Mouse (Mus musculus): Measurements from ENCODE around the gene Tubb2b. TPM values are rescaled to one million over a fixed set of nuclear protein-coding genes. Genes with fewer than 3 reads are reported as not detected.
A peak's percentile ranks its signal among the peaks of the same experiment; 100 is the strongest.

The Tubb2b gene
- 122 and 139 TPM in 2 replicates for total RNA-seq (2012; rRNA removed)

DNA sequence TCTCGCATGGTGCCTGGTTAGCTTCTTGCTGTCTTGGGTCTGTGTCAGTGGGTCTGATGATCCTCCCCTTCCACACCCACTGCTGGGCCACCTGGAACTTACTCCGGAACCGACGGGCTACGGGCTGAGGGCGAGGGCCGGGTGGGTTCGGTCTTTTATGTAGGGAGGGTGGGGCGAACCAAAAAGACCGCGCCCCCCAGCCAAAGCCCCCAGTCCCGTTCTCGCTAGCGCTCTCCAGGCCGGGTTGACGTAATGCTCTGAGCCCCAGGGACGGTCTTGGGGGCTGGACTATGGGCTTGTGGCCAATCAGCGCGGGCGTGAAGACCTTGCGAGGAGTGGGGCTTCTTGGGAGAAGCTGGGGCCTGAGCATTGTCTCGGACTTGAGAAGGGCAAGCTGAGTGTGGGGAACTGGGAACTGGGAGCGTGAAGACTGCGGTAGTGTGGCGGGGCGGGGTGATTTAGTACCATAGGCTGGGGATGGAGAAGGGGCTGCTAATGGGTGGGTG, at the start of gene Tubb2b:
Gene Tubb2b, minus strand, starts transcription at position 241 of the 506 bp plus-strand sequence.
- H3K36me3 ChIP-seq (ENCODE audit: control insufficient read depth, insufficient read depth, low read length, poor library complexity, severe bottlenecking): peaks cover 16% of the 10 kb centered on the region
- peak within 1 kb of the TSS; percentile 83 for H3K9ac ChIP-seq (ENCODE audit: insufficient read depth, low read depth, low read length, poor library complexity, severe bottlenecking)
- in situ Hi-C loops (cut with MboI; ENCODE audit: low sequenced_read_pairs in 2 of 2, unreplicated experiment in 2 of 2): no loop called here
- H3K9me3 ChIP-seq (ENCODE audit: control insufficient read depth, insufficient read depth, low read depth, low read length): no peaks in the 10 kb centered on the region
- TF ChIP-seq MAFK (IDR thresholded peaks at IDR 0.05; ENCODE audit: insufficient read depth, low read depth, low read length): no peak
- 0 out of 2 replicates have a peak, but pooled peaks have one; percentile 2 for TF ChIP-seq ZC3H11A (IDR thresholded peaks at IDR 0.05; ENCODE audit: borderline replicate concordance, low read depth, low read length)
- TF ChIP-seq CHD2 (IDR thresholded peaks at IDR 0.05; ENCODE audit: low read depth, low read length): peak; percentile 58; the same call in 1 of the 2 replicates
- DNase-seq (ENCODE audit: low read depth, low spot score): peak; percentile 98
- H3K4me3 ChIP-seq (ENCODE audit: insufficient read depth in 1 of 2, low read depth in 1 of 2, low read length in 2 of 2, poor library complexity in 1 of 2, severe bottlenecking in 1 of 2): peak within 1 kb of the TSS; percentile 79 to 95
- H3K4me1 ChIP-seq (ENCODE audit: control insufficient read depth in 2 of 2, insufficient read depth in 2 of 2, low read length in 2 of 2, poor library complexity in 1 of 2): peaks cover 5 to 19% of the 10 kb centered on the region in 2 experiments; a peak in 3 of 4 replicates
- peak within 1 kb of the TSS; percentile 92 for H3K27ac ChIP-seq (ENCODE audit: insufficient read depth, low read depth, low read length, poor library complexity, severe bottlenecking)

DNA sequence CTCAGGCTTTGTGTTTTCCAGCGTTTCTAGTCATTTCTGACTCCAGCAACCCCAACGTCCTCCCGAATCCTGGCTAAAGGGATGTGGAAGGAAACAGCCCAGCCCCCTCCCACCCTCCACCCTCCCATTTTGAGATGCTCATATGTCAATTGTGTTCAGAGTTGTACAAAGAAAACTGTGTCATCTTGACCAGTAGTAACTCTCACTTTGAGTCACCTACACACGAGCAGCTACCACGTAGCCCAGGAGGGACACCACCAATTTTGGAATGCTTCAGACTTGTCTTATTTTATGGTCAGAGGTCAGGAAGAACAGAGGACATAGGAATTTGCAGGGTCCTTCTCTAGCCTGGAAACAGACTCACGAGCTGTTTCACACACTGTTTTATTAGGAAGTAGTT, 43.8 kb upstream of the Tubb2b start:
- DNase-seq (ENCODE audit: low read depth, low spot score): no peak
- H3K27ac ChIP-seq (ENCODE audit: insufficient read depth, low read depth, low read length, poor library complexity, severe bottlenecking): no peak overlapping the region
- no peaks in the 10 kb centered on the region for H3K4me1 ChIP-seq (ENCODE audit: control insufficient read depth in 2 of 2, insufficient read depth in 2 of 2, low read length in 2 of 2, poor library complexity in 1 of 2)
- no peak overlapping the region for H3K9ac ChIP-seq (ENCODE audit: insufficient read depth, low read depth, low read length, poor library complexity, severe bottlenecking)
- no peak overlapping the region for H3K4me3 ChIP-seq (ENCODE audit: insufficient read depth in 1 of 2, low read depth in 1 of 2, low read length in 2 of 2, poor library complexity in 1 of 2, severe bottlenecking in 1 of 2)
- TF ChIP-seq MAFK (IDR thresholded peaks at IDR 0.05; ENCODE audit: insufficient read depth, low read depth, low read length) (no peak), CHD2 (IDR thresholded peaks at IDR 0.05; ENCODE audit: low read depth, low read length) (no peak), ZC3H11A (IDR thresholded peaks at IDR 0.05; ENCODE audit: borderline replicate concordance, low read depth, low read length) (no peak), HCFC1 (IDR thresholded peaks at IDR 0.05; ENCODE audit: borderline replicate concordance, insufficient read depth, low read length) (no peak)
- peaks cover 4% of the 10 kb centered on the region for H3K36me3 ChIP-seq (ENCODE audit: control insufficient read depth, insufficient read depth, low read length, poor library complexity, severe bottlenecking)
- in situ Hi-C loops (cut with MboI; ENCODE audit: low sequenced_read_pairs in 2 of 2, unreplicated experiment in 2 of 2): no loop called here
- peaks cover 9% of the 10 kb centered on the region for H3K9me3 ChIP-seq (ENCODE audit: control insufficient read depth, insufficient read depth, low read depth, low read length)

DNA sequence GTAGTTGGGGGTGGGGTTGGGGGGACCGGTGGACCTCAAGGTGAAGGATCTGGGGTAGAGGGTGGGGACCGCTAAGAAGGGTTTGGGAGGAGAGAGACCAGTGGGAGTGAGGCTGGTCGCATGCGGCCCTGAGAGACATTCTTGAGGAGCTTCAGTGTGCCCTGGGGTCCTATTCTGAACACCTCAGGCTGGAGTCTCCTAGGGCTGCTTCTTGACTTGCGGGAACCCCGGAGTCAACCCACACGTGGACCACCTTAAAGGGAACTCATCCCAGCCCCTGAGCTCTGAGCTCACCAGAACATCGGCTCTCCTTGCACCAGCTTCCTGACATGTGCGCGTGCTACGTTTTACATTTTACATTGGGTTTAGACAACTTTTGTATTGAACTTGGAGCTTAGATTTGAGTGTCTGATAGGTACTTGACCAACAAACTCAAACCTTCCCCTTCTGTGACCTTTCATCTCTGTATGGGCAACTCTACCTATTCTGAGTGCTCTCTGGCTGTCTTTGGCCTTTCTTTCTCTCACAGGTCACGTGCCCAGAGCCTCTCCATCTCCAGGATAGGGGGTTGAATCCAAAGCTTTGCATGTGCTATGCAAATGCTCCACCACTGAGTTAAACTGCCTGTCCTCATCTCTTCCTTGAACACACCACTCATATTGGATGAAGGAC, 33.2 kb upstream of the Tubb2b start:
- H3K9me3 ChIP-seq (ENCODE audit: control insufficient read depth, insufficient read depth, low read depth, low read length): peaks cover 21% of the 10 kb centered on the region; the same call in 1 of the 2 replicates
- 0 out of 2 replicates have a peak overlapping the region, but pooled peaks have one; percentile 15 for H3K27ac ChIP-seq (ENCODE audit: insufficient read depth, low read depth, low read length, poor library complexity, severe bottlenecking)
- no peak overlapping the region for H3K9ac ChIP-seq (ENCODE audit: insufficient read depth, low read depth, low read length, poor library complexity, severe bottlenecking)
- no peak for DNase-seq (ENCODE audit: low read depth, low spot score)
- H3K4me3 ChIP-seq (ENCODE audit: insufficient read depth in 1 of 2, low read depth in 1 of 2, low read length in 2 of 2, poor library complexity in 1 of 2, severe bottlenecking in 1 of 2): peak overlapping the region; percentile 83 to 98; a peak in 3 of 4 replicates
- TF ChIP-seq CHD2 (IDR thresholded peaks at IDR 0.05; ENCODE audit: low read depth, low read length): no peak
- TF ChIP-seq ZNF384 (IDR thresholded peaks at IDR 0.05; ENCODE audit: low read depth, low read length): no peak
- no peak for TF ChIP-seq HCFC1 (IDR thresholded peaks at IDR 0.05; ENCODE audit: borderline replicate concordance, insufficient read depth, low read length)
- TF ChIP-seq MAFK (IDR thresholded peaks at IDR 0.05; ENCODE audit: insufficient read depth, low read depth, low read length): no peak
- TF ChIP-seq ZC3H11A (IDR thresholded peaks at IDR 0.05; ENCODE audit: borderline replicate concordance, low read depth, low read length): no peak
- H3K36me3 ChIP-seq (ENCODE audit: control insufficient read depth, insufficient read depth, low read length, poor library complexity, severe bottlenecking): peaks cover 14% of the 10 kb centered on the region
- in situ Hi-C loops (cut with MboI; ENCODE audit: low sequenced_read_pairs in 2 of 2, unreplicated experiment in 2 of 2): no loop called here
- H3K4me1 ChIP-seq (ENCODE audit: control insufficient read depth in 2 of 2, insufficient read depth in 2 of 2, low read length in 2 of 2, poor library complexity in 1 of 2): no peaks in the 10 kb centered on the region

DNA sequence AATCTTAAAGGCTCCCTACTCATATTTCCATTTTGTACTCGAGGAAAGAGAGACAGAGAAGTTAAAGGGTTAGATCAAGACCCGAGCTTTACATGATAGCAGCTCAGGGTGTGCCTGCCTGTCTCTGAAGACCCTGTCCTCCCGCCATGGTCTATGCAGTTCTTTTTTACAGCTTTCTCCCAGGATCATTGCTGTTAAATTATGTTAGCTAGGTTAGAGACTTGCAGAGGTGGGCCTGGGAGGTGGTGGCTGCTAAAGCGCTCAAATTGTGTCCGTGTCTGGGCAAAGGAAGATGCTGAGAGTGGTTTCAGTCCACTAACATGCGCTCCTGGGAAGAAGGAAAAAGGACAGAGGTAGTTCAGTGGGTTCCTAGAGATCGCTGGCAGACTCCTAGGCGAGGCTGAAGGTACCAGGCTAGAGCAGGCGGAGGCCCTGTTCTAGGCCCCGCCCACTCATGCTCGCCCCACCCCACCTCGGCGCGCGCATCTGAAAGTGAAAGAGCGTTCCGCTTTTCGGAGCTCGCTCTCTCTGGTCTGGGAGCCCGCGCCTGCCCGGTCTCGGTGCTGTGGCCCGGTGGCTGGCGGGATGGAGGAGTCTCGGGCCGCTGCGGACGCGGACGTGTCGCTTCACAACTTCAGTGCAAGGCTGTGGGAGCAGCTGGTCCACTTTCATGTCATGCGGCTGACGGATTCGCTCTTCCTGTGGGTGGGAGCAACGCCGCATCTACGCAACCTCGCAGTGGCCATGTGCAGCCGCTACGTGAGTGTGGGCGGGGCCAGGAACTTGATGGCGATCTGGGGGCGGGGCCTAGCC, 32.4 kb upstream of the Tubb2b start, which contains the start of gene Psmg4:
Gene Psmg4, plus strand, starts transcription at position 474 of the 813 bp plus-strand sequence.
- Histone ChIP-seq H3K36me3 (ENCODE audit: control insufficient read depth, insufficient read depth, low read length, poor library complexity, severe bottlenecking) (peaks cover 14% of the 10 kb centered on the region), H3K4me3 (ENCODE audit: insufficient read depth in 1 of 2, low read depth in 1 of 2, low read length in 2 of 2, poor library complexity in 1 of 2, severe bottlenecking in 1 of 2) (peak within 1 kb of the TSS; percentile 83 to 98), H3K9ac (ENCODE audit: insufficient read depth, low read depth, low read length, poor library complexity, severe bottlenecking) (peak within 1 kb of the TSS; percentile 88), H3K27ac (ENCODE audit: insufficient read depth, low read depth, low read length, poor library complexity, severe bottlenecking) (peak within 1 kb of the TSS; percentile 90), H3K4me1 (ENCODE audit: control insufficient read depth in 2 of 2, insufficient read depth in 2 of 2, low read length in 2 of 2, poor library complexity in 1 of 2) (no peaks in the 10 kb centered on the region), H3K9me3 (ENCODE audit: control insufficient read depth, insufficient read depth, low read depth, low read length) (peaks cover 21% of the 10 kb centered on the region; the same call in 1 of the 2 replicates)
- DNase-seq (ENCODE audit: low read depth, low spot score): peak; percentile 85
- in situ Hi-C loops (cut with MboI; ENCODE audit: low sequenced_read_pairs in 2 of 2, unreplicated experiment in 2 of 2): no loop called here
- TF ChIP-seq HCFC1 (IDR thresholded peaks at IDR 0.05; ENCODE audit: borderline replicate concordance, insufficient read depth, low read length) (peak; percentile 53; the same call in 1 of the 2 replicates), CHD2 (IDR thresholded peaks at IDR 0.05; ENCODE audit: low read depth, low read length) (no peak)
